Mouse (Mus musculus) erythroid progenitor cell, adult 5-6 weeks (primary cell): ENCODE measurements around the gene Cbll1. TPM values are rescaled to one million over a fixed set of nuclear protein-coding genes. Genes with fewer than 3 reads are reported as not detected.
"Not testable (repeated sequence)": the region's sequence is repeated elsewhere in the genome, so short reads cannot be mapped to it uniquely, and the experiment has no call there.

Source experiments
- ATAC-seq: replicated peaks from 2 replicates; pipeline ENCODE4 v1.8.0; 2016; ENCODE audit warnings: moderate number of reproducible peaks, mild to moderate bottlenecking, moderate TSS enrichment, inconsistent platforms; ENCODE audit not compliant: poor library complexity, low FRiP score, severe bottlenecking
- total RNA-seq, 2 experiments: library from RNA; stranded (forward) in 1 of 2; stranded (reverse) in 1 of 2; fragments of 150-400 nt in 1 of 2; fragments of 186-747, 209-891 nt in 1 of 2; gene quantifications; 2 replicates each; pipeline versions ENCODE4 v1.2.3 to v1.2.4; 2015 to 2017; ENCODE audit warnings: low replicate concordance in 2 of 2

Gene Cbll1
- total RNA-seq, 2 experiments from 2014 or later: 2.0 to 9.6 TPM

- ATAC-seq: no peak
Observed at GRCm38 (mm10) chr12:31501266-31501665, 1.9 kb upstream of the Cbll1 start.

DNA sequence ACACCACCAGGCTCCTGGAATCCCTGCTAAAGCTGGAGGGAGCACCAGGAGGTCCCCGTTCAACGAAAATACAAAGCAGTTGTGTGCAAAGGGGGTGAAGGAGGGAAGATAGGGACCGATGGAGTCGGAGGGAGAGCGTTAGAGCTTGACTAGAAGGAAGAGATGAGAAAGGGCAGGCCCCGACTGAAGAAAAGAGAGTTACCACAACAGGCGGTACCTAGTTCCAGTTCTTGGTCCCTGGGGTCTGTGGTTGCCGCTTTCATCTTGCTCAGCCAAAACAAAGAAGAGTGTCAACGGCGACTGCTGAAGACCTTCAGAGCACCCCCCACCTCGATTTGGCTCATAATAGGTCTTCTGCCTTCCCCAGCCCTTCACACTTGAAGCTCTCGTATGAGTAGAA lies 780 bp upstream of the Cbll1 start:
- ATAC-seq: no peak; the same call in 1 of the 2 replicates

- ATAC-seq: peak; percentile 55
Observed at GRCm38 (mm10) chr12:31498936-31499313, 491 bp downstream of the Cbll1 start.

DNA sequence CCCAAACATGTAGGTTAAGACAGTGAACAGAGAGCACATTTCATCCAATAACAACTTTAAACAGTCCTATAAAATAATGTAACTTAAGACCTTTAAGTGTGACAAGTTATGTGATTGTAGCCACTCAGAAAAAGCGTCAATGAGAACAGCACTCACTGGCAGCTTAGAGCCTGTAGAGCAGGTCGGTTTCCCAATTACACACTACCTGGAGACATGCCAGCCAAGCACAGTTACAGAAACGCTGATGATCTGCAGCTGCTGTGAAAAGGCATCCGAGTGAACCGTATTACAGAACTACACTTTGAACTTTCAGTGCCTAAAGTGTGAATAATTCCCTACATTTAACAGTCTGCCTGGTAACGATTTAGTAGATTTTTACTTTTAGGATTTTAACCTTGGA lies 13.0 kb downstream of the Cbll1 start:
- no peak for ATAC-seq

GRCm38 (mm10) chr12:31478182-31478581 lies 21.2 kb downstream of the Cbll1 start:
- ATAC-seq: not testable (repeated sequence)

DNA sequence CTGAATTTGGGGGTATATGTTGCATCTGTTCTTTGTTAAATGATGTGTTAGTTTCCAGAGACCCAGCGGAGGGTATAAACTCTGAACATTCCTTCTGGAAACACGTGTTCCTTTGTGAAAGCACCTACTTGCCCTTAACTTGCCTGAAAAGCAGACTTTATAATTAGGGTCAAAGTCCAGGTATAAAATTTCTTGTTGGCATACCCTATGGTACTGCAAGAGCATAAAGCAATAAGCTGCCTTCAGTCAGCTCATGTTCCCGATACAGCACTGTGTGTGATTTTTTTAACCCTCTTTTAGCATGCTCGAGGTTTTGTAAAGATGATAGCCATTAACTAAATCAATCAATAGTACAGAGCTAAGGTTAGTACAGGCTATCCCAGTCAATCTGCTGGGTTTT lies 36.8 kb downstream of the Cbll1 start:
- no peak for ATAC-seq

DNA sequence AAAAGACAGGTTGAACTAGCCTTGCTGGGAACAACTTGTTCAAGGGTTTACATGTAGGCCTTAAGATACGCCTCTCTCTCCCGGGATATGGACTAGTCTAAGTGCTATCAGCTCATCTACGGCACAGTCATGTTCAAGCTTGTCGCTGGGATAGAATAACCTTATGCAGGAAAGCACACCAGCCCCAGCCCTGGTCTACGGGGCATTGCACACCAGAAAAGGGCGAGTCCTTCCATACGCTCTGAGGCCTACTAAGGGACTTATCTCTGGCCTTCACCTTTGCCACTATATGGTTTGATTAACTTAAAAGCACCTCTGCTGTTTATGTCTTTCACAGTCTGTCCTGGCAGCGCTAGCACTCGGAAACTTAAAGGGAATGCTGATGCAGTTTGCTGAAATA lies 38.0 kb downstream of the Cbll1 start:
- no peak for ATAC-seq

DNA sequence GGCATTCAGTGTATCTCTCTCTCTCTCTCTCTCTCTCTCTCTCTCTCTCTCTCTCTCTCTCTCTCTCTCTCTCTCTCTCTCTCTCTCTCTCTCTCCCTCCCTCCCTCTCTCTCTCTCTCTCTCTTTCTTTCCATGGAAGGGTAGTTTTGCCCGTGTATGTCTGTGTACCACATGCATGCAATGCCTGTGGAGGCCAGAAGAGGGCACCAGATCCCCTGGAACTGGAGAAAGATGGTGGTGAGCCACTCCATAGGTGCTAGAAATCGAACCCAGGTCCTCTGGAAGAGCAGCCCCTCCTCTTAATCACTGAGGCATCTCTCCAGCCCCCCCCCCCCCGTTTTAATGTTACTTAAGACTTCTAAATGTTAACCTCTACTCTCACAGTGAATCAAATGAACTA lies 39.1 kb downstream of the Cbll1 start:
- ATAC-seq: not testable (repeated sequence)

- no peak for ATAC-seq
Observed at GRCm38 (mm10) chr12:31458474-31458873, 40.9 kb downstream of the Cbll1 start.

GRCm38 (mm10) chr12:31456271-31456670 lies 43.1 kb downstream of the Cbll1 start:
- ATAC-seq: no peak

DNA sequence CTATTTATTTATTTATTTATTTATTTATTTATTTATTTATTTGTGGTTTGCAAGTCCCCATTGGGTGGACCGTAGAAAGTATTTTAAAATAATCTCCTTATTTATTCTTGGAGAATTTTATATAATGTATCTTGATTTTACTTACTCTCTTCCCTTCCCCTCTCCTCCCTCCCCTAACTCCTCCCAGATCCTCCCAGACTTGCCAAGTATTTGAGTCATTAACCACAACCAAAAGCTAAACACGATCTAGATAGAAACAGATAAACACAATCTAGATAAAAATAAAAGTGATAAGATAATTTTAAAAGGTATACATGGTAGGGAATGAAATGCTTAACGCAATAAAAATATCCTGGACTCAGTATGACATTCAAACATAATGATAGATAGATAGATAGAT lies 50.1 kb downstream of the Cbll1 start:
- ATAC-seq: no peak

DNA sequence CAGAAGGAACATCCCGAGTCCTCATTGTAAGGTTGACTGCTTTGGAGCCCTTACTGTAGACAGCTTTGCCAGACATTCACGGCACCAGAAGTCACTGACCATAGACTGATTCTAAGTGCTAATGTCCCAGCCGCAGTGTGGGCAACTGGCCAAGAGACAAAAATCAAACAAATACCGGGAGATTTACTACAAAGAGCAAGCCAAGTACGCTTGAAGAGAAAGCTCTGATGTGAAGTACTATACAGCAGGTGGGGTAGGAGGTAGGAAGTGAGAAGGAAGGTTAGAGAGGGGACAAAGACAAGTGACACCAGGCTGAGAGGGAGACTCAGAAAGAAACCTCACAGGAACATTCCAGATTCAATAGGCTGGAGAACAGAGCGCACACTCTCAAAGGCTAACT lies 54.6 kb downstream of the Cbll1 start:
- ATAC-seq: no peak

DNA sequence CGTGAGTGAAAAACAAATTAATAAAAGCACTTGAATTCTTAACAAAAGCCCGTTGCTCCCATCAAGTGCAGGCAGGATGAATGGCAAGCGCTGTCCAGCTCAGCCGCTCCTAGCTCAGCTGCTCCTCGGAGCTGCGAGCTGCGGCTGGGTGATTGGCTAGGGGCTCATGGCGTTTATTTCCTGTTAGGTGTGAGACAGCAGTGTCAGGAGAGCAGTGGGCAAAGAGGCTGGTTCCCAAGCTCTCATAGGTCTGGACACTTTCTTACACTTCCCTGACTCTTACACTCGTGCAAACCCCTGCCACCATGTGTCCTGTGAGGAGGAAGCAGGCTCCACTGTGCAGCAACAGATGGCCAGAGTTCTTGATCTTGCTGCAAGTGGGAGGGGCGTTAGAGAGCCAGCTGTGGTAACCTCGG lies 55.3 kb downstream of the Cbll1 start:
- ATAC-seq: no peak

GRCm38 (mm10) chr12:31439612-31440011 lies 59.8 kb downstream of the Cbll1 start:
- no peak for ATAC-seq

- ATAC-seq: no peak
Observed at GRCm38 (mm10) chr12:31437791-31438190, 61.6 kb downstream of the Cbll1 start.

Other genes with a start within 250 kb of the Cbll1 start
- gene Lamb1, start 234.4 kb downstream of the Cbll1 start, total RNA-seq (2015; ENCODE audit: low replicate concordance): 1.1 TPM in 1 of 2 replicates, not detected in the other
- 0.64 and 1.1 TPM in 2 replicates for gene Lamb1, start 234.4 kb downstream of the Cbll1 start, total RNA-seq (2017; ENCODE audit: low replicate concordance)
- 46.5 and 64.6 TPM in 2 replicates for gene Dld, start 148.2 kb downstream of the Cbll1 start, total RNA-seq (2015; ENCODE audit: low replicate concordance)
- 46.2 and 53.4 TPM in 2 replicates for gene Dld, start 148.2 kb downstream of the Cbll1 start, total RNA-seq (2017; ENCODE audit: low replicate concordance)
- gene Slc26a3, start 108.7 kb downstream of the Cbll1 start, total RNA-seq (2015; ENCODE audit: low replicate concordance): not detected in 2 replicates
- not detected in 2 replicates for gene Slc26a3, start 108.7 kb downstream of the Cbll1 start, total RNA-seq (2017; ENCODE audit: low replicate concordance)
- gene Slc26a4, start 60.4 kb upstream of the Cbll1 start, total RNA-seq (2015; ENCODE audit: low replicate concordance): not detected in 2 replicates
- not detected in 2 replicates for gene Slc26a4, start 60.4 kb upstream of the Cbll1 start, total RNA-seq (2017; ENCODE audit: low replicate concordance)
- 9.4 and 22.2 TPM in 2 replicates for gene Bcap29, start 135.0 kb upstream of the Cbll1 start, total RNA-seq (2015; ENCODE audit: low replicate concordance)
- 6.6 and 10.3 TPM in 2 replicates for gene Bcap29, start 135.0 kb upstream of the Cbll1 start, total RNA-seq (2017; ENCODE audit: low replicate concordance)
- 0.84 and 1.4 TPM in 2 replicates for gene Dus4l, start 155.2 kb upstream of the Cbll1 start, total RNA-seq (2015; ENCODE audit: low replicate concordance)
- gene Dus4l, start 155.2 kb upstream of the Cbll1 start, total RNA-seq (2017; ENCODE audit: low replicate concordance): 0.98 and 1.4 TPM in 2 replicates
- gene Cog5, start 155.3 kb upstream of the Cbll1 start, total RNA-seq (2015; ENCODE audit: low replicate concordance): 16.8 and 24.9 TPM in 2 replicates
- gene Cog5, start 155.3 kb upstream of the Cbll1 start, total RNA-seq (2017; ENCODE audit: low replicate concordance): 7.0 and 13.5 TPM in 2 replicates
- gene Gpr22, start 214.3 kb upstream of the Cbll1 start, total RNA-seq (2015; ENCODE audit: low replicate concordance): not detected in 2 replicates
- 0.13 TPM in 1 of 2 replicates, not detected in the other for gene Gpr22, start 214.3 kb upstream of the Cbll1 start, total RNA-seq (2017; ENCODE audit: low replicate concordance)